ENCODE assay signal across 9 mouse cellular contexts in the genomic region with DNA sequence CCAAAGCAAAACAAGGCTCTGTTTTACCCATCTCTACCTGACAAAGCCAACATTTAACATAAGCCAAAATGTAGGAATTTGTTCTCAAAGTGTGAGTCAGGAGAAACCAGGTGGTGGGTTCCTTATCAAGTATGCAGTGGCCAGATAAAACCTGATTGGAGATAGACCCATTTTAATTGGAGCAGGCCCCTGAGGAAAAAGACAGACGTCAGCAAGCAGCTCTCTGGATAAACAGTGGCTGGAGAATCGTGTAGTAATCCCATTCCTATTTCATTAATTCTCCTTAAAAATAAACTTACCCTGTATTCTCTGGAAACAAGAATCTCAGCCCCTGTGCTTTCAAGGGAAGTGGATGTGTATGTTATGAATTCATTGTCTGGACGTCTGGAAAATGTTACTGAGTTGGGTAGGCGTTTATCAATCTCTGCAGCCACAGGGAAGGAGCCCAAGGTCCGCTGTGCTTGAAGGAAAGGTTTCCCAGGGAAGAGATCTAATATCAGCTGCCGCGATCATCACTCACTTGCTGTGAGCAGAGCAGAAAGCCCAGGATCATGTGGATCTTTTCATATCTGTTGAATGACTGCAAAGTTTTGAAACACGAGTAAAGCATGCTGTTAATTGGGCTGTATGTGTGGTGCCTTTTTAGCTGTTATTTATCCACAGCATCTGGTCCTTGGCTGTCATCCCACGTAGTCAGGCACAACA.
DNase-seq lines count a peak whose midpoint lies in the region; ATAC-seq and TF ChIP-seq lines count a peak whose summit lies in the region.
"Had no signal": no experiment of that assay in that cellular context is flagged by ENCODE, and none has a peak within 500 bp of the region (broad histone marks: within the 10 kb centered on the region; RNA-seq: fewer than 3 reads in every experiment).

No protein-coding gene starts in this region.

- H3K27ac ChIP-seq in embryonic facial prominence, embryonic 11.5 days (replicated peaks; ENCODE audit: low read depth, low read length): no peak overlapping the region
- no peak overlapping the region for H3K27ac ChIP-seq in embryonic facial prominence, embryonic 10.5 days (replicated peaks)
- no peak overlapping the region for H3K27ac ChIP-seq in liver, adult 2 months (replicated peaks; ENCODE audit: insufficient read depth, low read depth, low read length)
- H3K27ac ChIP-seq in liver, postnatal 0 days (ENCODE audit: low read depth): no peak overlapping the region
- peak overlapping the region; percentile 66 for H3K27ac ChIP-seq in stomach, embryonic 14.5 days (ENCODE audit: low read length)

- no peak for TF ChIP-seq POLR2A in liver, adult 2 months (IDR thresholded peaks at IDR 0.05; ENCODE audit: extremely low read depth, insufficient read depth, low read length)

- TF ChIP-seq EP300 in liver, postnatal 0 days (IDR thresholded peaks at IDR 0.05; ENCODE audit: low read depth): no peak

- no peak overlapping the region for H3K4me3 ChIP-seq in embryonic facial prominence, embryonic 11.5 days (ENCODE audit: low read depth, low read length)
- no peak overlapping the region for H3K4me3 ChIP-seq in embryonic facial prominence, embryonic 10.5 days
- H3K4me3 ChIP-seq in liver, adult 2 months (ENCODE audit: insufficient read depth, low read depth, low read length): no peak overlapping the region
- no peak overlapping the region for H3K4me3 ChIP-seq in liver, postnatal 0 days (ENCODE audit: low read depth, low read length)
- H3K4me3 ChIP-seq in stomach, embryonic 14.5 days (ENCODE audit: low read depth, low read length): no peak overlapping the region

- ATAC-seq in embryonic facial prominence, embryonic 11.5 days (replicated peaks; ENCODE audit: insufficient number of reproducible peaks, low FRiP score, low TSS enrichment, low read depth): no peak
- no peak for ATAC-seq in liver, postnatal 0 days
- peak; percentile 43; the same call in 1 of the 2 replicates for ATAC-seq in stomach, embryonic 14.5 days (ENCODE audit: insufficient number of reproducible peaks, insufficient read depth, low FRiP score, low read depth)
- no peak for ATAC-seq in megakaryocyte progenitor cell, adult 5-6 weeks (replicated peaks; ENCODE audit: poor library complexity)

- no peaks in the 10 kb centered on the region for H3K79me2 ChIP-seq in liver, adult 2 months (ENCODE audit: control insufficient read depth, insufficient read depth, low read length)

- H3K4me1 ChIP-seq in embryonic facial prominence, embryonic 11.5 days (ENCODE audit: control insufficient read depth, insufficient read depth, low read length): no peaks in the 10 kb centered on the region
- no peaks in the 10 kb centered on the region for H3K4me1 ChIP-seq in embryonic facial prominence, embryonic 10.5 days
- no peaks in the 10 kb centered on the region for H3K4me1 ChIP-seq in liver, adult 2 months (ENCODE audit: control insufficient read depth, insufficient read depth, low read length)
- no peaks in the 10 kb centered on the region for H3K4me1 ChIP-seq in liver, postnatal 0 days (ENCODE audit: insufficient read depth)
- peaks cover 17% of the 10 kb centered on the region for H3K4me1 ChIP-seq in stomach, embryonic 14.5 days (ENCODE audit: control insufficient read depth, insufficient read depth, low read length)

- WGBS in embryonic facial prominence, embryonic 11.5 days: 53% methylated on average over 9 of the region's 9 CpGs
- WGBS in embryonic facial prominence, embryonic 10.5 days: 66% methylated on average over 9 of the region's 9 CpGs
- WGBS in liver, adult 2 months: 66% methylated on average over 9 of the region's 9 CpGs
- WGBS in liver, postnatal 0 days (ENCODE audit: insufficient replicate concordance): 61% methylated on average over 9 of the region's 9 CpGs
- 23% methylated on average over 9 of the region's 9 CpGs for WGBS in stomach, embryonic 14.5 days

- no peak overlapping the region for H3K4me2 ChIP-seq in embryonic facial prominence, embryonic 11.5 days (ENCODE audit: low read depth, low read length)
- H3K4me2 ChIP-seq in liver, postnatal 0 days (ENCODE audit: low read depth, low read length): no peak overlapping the region
- H3K4me2 ChIP-seq in stomach, embryonic 14.5 days (replicated peaks; ENCODE audit: low read depth, low read length): no peak overlapping the region

- H3K36me3 ChIP-seq in embryonic facial prominence, embryonic 11.5 days (replicated peaks; ENCODE audit: control insufficient read depth, insufficient read depth, low read depth, low read length): no peaks in the 10 kb centered on the region
- H3K36me3 ChIP-seq in embryonic facial prominence, embryonic 10.5 days (replicated peaks): no peaks in the 10 kb centered on the region
- no peaks in the 10 kb centered on the region for H3K36me3 ChIP-seq in liver, adult 2 months (ENCODE audit: control insufficient read depth, insufficient read depth, low read length)
- H3K36me3 ChIP-seq in liver, postnatal 0 days (replicated peaks; ENCODE audit: insufficient read depth, low read length): no peaks in the 10 kb centered on the region
- no peaks in the 10 kb centered on the region for H3K36me3 ChIP-seq in stomach, embryonic 14.5 days (ENCODE audit: control insufficient read depth, insufficient read depth, low read length)

- peak; percentile 35 for DNase-seq in embryonic facial prominence, embryonic 11.5 days (ENCODE audit: low spot score)
- DNase-seq in embryonic facial prominence, embryonic 10.5 days (ENCODE audit: low spot score): no peak
- DNase-seq in liver, adult 2 months (ENCODE audit: extremely low read depth, low read depth, low spot score): peak; percentile 6
- no peak for DNase-seq in liver, postnatal 0 days
- DNase-seq in heart, postnatal 4 days: peak; percentile 7
- no peak for DNase-seq in cerebellum, postnatal 36 days
- DNase-seq: midbrain, embryonic 14.5 days had no signal

- H3K27me3 ChIP-seq in embryonic facial prominence, embryonic 11.5 days (ENCODE audit: control insufficient read depth, insufficient read depth, low read length): no peaks in the 10 kb centered on the region
- H3K27me3 ChIP-seq in embryonic facial prominence, embryonic 10.5 days (replicated peaks; ENCODE audit: low read depth, poor library complexity, severe bottlenecking): no peaks in the 10 kb centered on the region
- no peaks in the 10 kb centered on the region for H3K27me3 ChIP-seq in liver, adult 2 months (ENCODE audit: control insufficient read depth, insufficient read depth, low read length)
- H3K27me3 ChIP-seq in liver, postnatal 0 days (ENCODE audit: insufficient read depth, low read length): no peaks in the 10 kb centered on the region
- no peaks in the 10 kb centered on the region for H3K27me3 ChIP-seq in stomach, embryonic 14.5 days (ENCODE audit: control insufficient read depth, insufficient read depth, low read length)

- no peak for TF ChIP-seq CTCF in liver, adult 2 months (IDR thresholded peaks at IDR 0.05; ENCODE audit: low read depth, low read length)
- no peak for TF ChIP-seq CTCF in liver, postnatal 0 days (IDR thresholded peaks at IDR 0.05; ENCODE audit: low read depth)

- no peak overlapping the region for H3K9ac ChIP-seq in embryonic facial prominence, embryonic 11.5 days (replicated peaks; ENCODE audit: low read length)
- H3K9ac ChIP-seq in liver, adult 2 months (ENCODE audit: low read depth, low read length): no peak overlapping the region
- no peak overlapping the region for H3K9ac ChIP-seq in liver, postnatal 0 days (replicated peaks)
- no peak overlapping the region for H3K9ac ChIP-seq in stomach, embryonic 14.5 days (replicated peaks; ENCODE audit: low read depth, low read length)

- no peaks in the 10 kb centered on the region for H3K9me3 ChIP-seq in embryonic facial prominence, embryonic 11.5 days (replicated peaks; ENCODE audit: control insufficient read depth, low read length)
- no peaks in the 10 kb centered on the region for H3K9me3 ChIP-seq in embryonic facial prominence, embryonic 10.5 days
- H3K9me3 ChIP-seq in liver, postnatal 0 days (ENCODE audit: low read length): no peaks in the 10 kb centered on the region
- H3K9me3 ChIP-seq in stomach, embryonic 14.5 days (ENCODE audit: control insufficient read depth, low read depth, low read length): no peaks in the 10 kb centered on the region

Comparison
In these comparisons a context has a peak if more than half of its experiments do, and no peak if none do; other contexts are left out.
1. DNase-seq: peak in embryonic facial prominence, embryonic 11.5 days (single experiment), liver, adult 2 months (single experiment) and heart, postnatal 4 days (single experiment); none in embryonic facial prominence, embryonic 10.5 days (single experiment), liver, postnatal 0 days (single experiment) and cerebellum, postnatal 36 days (0 of 2).